Mouse (Mus musculus) frontal cortex, postnatal 25 days (tissue): ENCODE measurements around the gene Cct3.
A peak's percentile ranks its signal among the peaks of the same experiment; 100 is the strongest.
"Not testable (repeated sequence)": the region's sequence is repeated elsewhere in the genome, so short reads cannot be mapped to it uniquely, and the experiment has no call there.

Experiments
- DNase-seq, 2 experiments: peaks; one replicate each; pipeline ENCODE4 v3.0.0; 2022; ENCODE audit warnings: low spot score in 2 of 2

The Cct3 gene

DNA sequence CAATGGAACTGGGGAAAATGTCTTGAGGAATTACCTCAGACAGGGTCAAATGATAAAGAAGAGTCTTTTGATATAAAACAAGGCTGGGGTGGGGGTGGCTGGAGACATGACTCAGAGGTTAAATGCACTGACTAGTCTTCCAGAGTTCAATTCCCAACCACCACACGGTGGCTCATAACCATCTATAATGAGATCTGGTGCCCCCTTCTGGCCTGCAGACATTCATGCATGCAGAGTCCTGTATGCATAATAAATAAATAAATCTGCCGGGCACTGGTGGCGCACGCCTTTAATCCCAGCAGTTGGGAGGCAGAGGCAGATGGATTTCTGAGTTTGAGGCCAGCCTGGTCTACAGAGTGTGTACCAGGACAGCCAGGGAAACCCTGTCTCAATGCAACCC is 4.9 kb upstream of the Cct3 start:
- no peak for DNase-seq

DNA sequence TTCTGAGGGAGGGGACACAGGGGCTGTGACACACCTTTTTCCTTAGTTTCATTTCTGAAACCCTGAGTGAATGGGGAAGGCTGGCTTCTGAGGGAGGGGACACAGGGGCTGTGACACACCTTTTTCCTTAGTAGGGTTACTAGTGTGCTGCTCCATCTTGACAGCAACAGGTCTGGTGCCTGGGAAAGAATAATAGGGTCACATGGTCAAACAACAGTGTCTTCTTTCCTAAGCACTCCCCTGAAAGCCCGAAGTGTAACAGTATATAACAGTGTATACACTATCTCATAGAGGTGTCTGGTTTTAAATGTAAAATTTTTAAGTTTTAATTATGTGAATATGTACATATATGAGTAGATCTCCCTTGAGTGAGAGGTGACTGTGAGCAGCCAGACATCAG is 1.6 kb upstream of the Cct3 start:
- DNase-seq: not testable (repeated sequence)

DNA sequence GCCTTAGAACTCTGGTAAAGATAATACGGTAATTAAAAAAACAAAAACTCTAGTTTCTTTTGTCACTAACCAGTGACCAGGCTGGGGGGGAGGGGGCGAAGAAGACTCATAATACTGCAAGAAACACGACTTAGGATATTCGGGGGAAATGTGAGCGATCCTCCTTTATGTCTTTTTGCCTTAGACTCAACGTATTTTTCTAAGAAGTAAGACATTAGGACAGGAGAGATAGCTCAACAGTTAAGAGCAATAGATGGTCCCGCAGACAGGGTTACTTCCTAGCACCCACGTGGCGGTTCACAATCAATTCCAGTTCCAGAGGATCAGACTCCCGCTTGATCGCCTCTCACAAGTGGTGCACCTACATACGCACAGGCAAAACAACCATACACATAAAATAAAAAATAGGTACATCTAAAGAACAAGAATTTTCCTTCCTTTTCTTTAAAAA is 781 bp upstream of the Cct3 start:
- no peak for DNase-seq

DNA sequence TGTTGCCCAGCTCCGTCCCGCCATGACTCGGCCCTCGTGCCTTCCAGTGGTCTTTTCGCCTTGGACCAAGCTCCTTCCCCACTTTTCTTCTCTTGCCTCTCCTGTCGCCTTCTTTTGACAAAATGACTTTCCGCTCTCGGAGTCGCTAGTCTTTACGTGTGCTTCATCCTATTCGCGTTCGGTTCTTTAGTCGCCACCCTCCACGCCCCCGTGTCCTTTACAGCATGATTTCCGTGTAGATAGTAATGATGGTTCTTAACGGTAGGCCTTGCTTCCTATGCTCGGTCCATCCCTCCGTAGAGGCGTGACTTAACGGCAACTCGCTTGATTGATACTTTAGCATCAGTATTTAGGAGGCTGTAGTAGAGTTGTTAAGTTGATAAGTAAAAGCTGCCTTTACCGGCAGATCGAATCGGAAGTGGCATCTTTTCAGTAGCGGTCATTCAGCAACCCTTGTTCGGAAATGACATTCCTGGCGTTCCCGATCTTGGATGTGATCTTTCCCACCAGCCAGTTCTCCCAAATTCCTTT is 470 bp downstream of the Cct3 start:
- no peak for DNase-seq

- no peak for DNase-seq
These were observed 2.3 kb downstream of the Cct3 start for GRCm38 (mm10) chr3:88299172-88299571.

GRCm38 (mm10) chr3:88324951-88325405 is 28.1 kb downstream of the Cct3 start, which contains the start of gene Glmp:
TSS of gene Glmp (plus strand) at chr3:88325023.
- DNase-seq: peak in 1 of 2 experiments; percentile 30

DNA sequence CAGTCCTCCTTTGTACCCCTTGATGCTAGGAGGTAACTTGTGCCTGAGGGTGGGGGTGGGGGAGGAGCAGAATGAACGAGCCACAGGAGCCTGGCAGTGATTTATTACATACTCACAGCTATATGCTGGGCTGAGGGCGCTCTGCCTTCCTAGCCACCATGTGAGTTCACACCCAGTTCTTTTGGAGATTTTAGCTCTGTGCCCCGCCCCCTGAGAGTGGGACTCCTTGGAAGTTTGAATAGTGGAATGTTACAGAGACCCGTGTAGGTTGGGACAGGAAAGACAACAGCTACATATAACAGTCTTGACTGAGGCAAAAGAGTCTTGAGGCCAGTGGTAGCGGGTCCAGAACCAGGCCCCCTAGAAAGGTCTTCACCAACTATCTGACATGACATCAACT is 32.0 kb downstream of the Cct3 start:
- no peak for DNase-seq

DNA sequence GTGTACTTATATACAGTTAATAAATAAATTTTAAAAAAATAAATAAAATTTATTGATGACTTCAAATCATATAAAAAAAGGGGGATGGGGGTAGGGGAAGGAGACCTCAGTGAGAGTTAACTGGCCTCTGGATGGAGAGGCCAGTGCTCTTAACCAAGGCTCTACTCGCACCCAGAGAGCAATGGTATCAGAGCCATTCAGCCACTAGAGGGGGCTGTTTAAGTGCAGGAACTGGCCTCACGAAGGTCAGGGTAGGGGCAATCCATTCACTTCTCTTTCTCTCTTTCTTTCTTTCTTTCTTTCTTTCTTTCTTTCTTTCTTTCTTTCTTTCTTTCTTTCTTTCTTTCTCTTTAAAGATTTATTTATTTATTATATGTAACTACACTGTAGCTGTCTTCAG is 34.4 kb downstream of the Cct3 start:
- no peak for DNase-seq

DNA sequence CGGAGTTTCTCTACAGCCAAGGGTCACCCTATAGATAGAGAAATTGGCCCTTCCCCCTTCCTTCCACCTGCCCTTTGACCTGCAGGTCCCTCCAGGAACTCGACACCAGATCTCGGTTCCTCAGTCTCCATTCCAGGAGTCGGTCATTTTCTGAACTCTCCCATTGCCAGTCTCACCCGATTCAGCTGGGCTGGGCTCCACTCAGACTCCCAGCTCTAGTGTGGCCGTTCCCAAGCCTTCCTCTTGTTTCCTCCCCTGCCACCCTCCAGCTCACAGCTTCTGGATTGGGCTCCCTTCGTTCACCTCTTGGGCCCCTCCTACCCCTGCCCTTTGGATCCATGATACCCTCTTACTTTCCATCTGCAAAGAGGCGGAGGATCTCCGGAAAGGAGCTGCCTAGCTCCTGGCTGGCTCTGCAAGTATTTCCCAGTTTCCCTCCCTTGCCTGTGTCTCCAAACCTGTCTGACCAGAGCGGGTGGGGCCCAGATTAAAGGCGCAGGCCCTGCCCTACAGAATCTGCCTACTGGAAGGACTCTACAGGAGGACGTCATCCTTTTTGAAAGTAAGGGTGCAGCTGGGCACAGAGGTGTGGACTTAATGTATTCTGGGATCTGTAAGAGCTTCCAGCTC is 37.2 kb downstream of the Cct3 start:
- no peak for DNase-seq

GRCm38 (mm10) chr3:88334902-88335435 is 38.1 kb downstream of the Cct3 start:
- DNase-seq: no peak

DNA sequence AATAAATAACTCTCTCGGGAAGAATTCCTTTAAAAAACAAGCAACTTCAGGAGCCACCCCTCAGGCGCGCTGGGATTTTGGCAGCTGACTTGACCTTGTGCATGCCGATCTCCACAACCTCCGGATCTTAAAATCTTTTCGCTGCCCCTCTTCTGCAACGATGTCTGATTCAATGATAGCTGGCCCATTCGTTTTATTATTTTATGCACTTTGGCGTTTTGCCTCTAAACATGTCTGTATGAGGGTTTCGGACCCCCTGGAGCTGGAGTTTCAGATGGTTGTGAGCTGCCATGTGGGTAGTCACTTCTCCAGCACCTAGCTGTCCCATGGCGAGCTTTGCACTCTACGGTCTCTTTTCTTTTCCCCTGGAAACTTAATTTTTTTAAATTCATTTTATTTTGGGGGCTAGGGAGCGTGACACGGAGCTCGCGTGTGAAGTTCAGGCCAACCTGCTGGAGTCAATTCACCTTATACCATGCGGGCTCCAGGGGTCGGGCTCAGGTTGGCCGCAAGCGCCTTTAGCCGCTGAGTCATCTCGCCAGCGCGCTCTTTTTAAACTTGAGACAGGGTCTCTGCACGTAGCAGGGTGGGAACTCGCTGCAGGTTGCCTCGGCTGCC is 38.6 kb downstream of the Cct3 start:
- DNase-seq: no peak

DNA sequence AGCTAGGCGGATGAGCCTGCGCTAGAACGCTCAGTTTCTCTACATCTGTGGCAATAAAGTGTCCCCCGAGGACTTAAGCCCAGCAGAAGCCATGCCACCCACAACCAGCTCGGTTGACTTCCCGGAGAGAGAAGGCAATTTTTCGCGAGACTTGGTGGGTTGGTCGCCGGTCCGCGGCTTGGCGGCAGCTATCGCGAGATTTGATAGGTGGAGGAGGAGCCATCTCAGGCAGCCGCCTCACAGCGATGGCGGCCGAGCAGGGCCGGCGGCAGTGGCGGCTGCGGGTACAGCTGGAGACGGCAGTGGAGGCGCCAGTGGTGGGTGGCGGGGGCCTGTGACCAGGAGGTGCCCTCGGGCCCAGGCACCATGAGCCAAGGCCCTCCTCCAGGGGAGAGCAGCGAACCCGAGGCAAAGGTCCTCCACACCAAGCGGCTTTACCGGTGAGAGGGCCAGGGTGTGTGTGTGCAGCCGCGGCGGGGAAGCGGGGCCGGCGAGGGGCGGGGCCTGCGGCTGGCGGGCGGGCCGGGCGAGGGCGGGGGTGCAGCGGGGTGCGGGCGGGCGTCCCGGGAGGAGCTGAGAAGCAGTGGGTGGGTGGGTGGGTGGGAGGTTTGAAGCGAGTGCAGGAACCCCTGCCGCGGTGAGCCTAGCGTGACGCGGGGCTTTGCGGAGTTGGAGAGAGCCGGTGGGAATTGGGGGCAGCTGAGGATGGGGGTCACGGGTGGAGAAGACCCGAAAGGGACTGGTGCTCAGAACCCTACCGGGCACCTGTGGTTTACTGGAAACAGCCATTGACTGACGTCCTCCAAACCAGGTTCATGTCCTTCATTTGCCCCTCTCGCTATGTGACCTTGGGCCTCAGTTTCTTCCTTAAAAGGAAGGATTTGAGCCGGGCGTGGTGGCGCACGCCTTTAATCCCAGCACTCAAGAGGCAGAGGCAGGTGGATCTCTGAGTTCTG is 39.4 kb downstream of the Cct3 start, which contains the start of the genes Tmem79 and Smg5:
TSS of gene Tmem79 (minus strand) at position 91 of the 956 bp plus-strand sequence.
TSS of gene Smg5 (plus strand) at position 203 of the 956 bp plus-strand sequence.
- peak; percentile 92 for DNase-seq

- DNase-seq: no peak
These were observed 40.6 kb downstream of the Cct3 start for GRCm38 (mm10) chr3:88337367-88338020.

- DNase-seq: no peak
These were observed 41.4 kb downstream of the Cct3 start for GRCm38 (mm10) chr3:88338316-88338715.

DNA sequence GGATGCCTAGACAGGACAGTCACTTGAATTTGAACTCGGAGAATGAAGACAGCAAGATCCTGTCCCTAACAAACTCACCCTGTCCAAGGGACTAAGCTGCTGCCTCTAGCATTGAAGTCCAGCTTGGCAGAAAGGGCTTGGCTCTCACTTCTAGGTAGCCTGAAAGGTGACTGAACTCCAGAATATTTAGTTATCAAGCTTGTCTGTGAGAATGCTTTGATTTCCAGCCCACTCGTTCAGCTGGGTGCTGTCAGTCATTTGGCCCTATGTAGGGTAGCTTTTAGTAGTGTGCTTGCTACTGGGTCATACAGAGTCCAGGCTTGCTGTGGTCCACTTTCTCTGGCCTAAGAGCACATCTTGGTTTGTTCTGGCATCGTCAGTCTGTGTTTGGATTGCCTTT is 42.1 kb downstream of the Cct3 start:
- no peak for DNase-seq

DNA sequence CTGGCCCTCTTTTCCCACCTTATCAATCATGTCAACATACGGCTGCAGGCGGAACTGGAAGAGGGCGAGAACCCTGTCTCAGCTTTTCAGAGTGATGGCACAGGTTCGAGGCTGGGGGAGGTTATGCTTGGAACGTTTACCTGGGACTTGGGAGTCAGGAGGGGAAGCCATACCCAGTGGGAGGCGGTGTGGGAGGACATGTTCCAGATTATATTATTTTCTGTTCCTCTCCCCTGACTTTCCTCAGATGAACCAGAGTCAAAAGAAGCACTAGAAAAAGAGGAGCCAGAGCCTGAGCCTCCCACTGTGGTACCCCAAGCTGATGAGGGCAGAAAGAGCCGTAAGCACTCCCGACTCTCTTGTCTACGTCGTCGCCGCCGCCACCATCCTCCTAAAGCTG is 53.8 kb downstream of the Cct3 start:
- DNase-seq: no peak

- no peak for DNase-seq
These were observed 56.0 kb downstream of the Cct3 start for GRCm38 (mm10) chr3:88352907-88353306.

DNA sequence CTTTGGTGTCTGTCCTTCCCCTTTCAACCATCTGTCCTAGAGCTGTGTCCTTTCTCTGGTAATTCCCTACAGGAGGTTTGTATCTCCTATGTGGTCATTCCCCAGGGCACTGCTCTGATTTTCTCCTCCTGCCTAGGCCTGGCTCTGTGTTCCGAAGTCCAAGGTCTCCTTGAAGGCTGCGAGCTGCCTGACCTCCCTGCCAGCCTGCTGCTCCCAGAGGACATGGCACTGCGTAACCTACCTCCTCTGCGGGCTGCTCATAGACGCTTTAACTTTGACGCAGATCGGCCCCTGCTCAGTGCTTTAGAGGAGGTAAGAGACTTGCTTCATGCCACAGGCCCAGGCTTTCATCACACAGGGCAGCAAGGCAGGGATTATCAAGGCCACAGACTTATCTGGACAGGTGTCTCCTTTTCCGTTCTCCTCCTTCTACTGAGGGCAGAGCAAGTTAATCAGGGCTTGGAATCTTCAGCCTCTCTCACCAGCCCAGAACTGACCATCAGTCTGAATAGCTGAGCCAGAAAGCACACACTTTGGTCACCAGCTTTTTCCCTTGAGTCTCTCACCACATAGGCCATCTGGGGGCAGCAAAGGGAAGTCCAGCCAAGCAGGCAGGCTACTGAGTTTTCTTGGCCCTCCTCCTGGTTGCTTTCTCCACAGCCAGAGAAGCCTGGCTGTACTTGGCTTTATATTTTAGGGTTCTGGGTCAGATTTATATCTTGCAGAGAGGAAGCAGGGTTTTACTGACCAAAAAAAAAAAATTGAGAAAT is 57.7 kb downstream of the Cct3 start:
- no peak for DNase-seq

- DNase-seq: no peak
These were observed 62.7 kb downstream of the Cct3 start for GRCm38 (mm10) chr3:88359584-88359983.

DNA sequence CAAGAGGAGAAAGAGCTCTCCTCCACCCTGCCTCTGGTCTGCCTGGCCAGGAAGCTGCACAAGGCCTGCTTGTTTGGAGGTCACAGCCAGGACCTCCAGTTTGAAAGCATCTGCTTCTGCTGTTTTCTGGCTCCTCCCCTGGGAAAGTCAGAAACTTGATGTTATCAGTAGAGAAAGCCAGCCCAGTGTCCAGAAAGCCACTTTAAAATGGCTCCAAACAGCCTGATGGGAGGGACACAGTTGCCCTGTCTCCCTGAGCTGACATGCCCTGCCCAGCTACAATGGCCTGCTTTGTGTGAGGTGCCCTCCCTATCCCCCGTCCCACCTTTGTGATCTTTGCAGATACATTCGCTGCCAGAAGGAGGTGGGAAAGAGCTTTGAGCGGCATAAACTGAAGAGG is 63.1 kb downstream of the Cct3 start:
- no peak for DNase-seq
